Mouse (Mus musculus): ENCODE results near the gene Kndc1.

Kndc1 gene

GRCm38 (mm10) chr7:139950283-139950971 lies 55.9 kb downstream of the Kndc1 start:
- DNase-seq (ENCODE audit: low read depth, low spot score), result peak; percentile 89

- peak; percentile 77 for DNase-seq (ENCODE audit: low read depth, low spot score)
Observed at GRCm38 (mm10) chr7:139951079-139951478, 56.6 kb downstream of the Kndc1 start.

GRCm38 (mm10) chr7:139951991-139952633 lies 57.6 kb downstream of the Kndc1 start:
- peak; percentile 74 for DNase-seq (ENCODE audit: low read depth, low spot score)

GRCm38 (mm10) chr7:139955505-139955904 lies 61.0 kb downstream of the Kndc1 start:
- no peak for DNase-seq (ENCODE audit: low read depth, low spot score)

- no peak for DNase-seq (ENCODE audit: low read depth, low spot score)
Observed at GRCm38 (mm10) chr7:139956658-139957057, 62.2 kb downstream of the Kndc1 start.

- DNase-seq (ENCODE audit: low read depth, low spot score), result no peak
Observed at GRCm38 (mm10) chr7:139957437-139957836, 62.9 kb downstream of the Kndc1 start.

- DNase-seq (ENCODE audit: low read depth, low spot score), result no peak
Observed at GRCm38 (mm10) chr7:139957958-139958357, 63.5 kb downstream of the Kndc1 start.

GRCm38 (mm10) chr7:139961141-139961540 lies 66.6 kb downstream of the Kndc1 start:
- no peak for DNase-seq (ENCODE audit: low read depth, low spot score)

- DNase-seq (ENCODE audit: low read depth, low spot score), result no peak
Observed at GRCm38 (mm10) chr7:139963814-139964213, 69.3 kb downstream of the Kndc1 start.

- no peak for DNase-seq (ENCODE audit: low read depth, low spot score)
Observed at GRCm38 (mm10) chr7:139967175-139967574, 72.7 kb downstream of the Kndc1 start.

GRCm38 (mm10) chr7:139968428-139968827 lies 73.9 kb downstream of the Kndc1 start:
- no peak for DNase-seq (ENCODE audit: low read depth, low spot score)

GRCm38 (mm10) chr7:139969348-139970130 lies 75.0 kb downstream of the Kndc1 start:
- DNase-seq (ENCODE audit: low read depth, low spot score), result peak; percentile 85

GRCm38 (mm10) chr7:139970216-139970919 lies 75.9 kb downstream of the Kndc1 start:
- no peak for DNase-seq (ENCODE audit: low read depth, low spot score)

- no peak for DNase-seq (ENCODE audit: low read depth, low spot score)
Observed at GRCm38 (mm10) chr7:139970979-139971378, 76.5 kb downstream of the Kndc1 start.

GRCm38 (mm10) chr7:139971436-139971835 lies 76.9 kb downstream of the Kndc1 start:
- no peak for DNase-seq (ENCODE audit: low read depth, low spot score)

GRCm38 (mm10) chr7:139972923-139973331 lies 78.4 kb downstream of the Kndc1 start:
- DNase-seq (ENCODE audit: low read depth, low spot score), result peak; percentile 63

GRCm38 (mm10) chr7:139974307-139974706 lies 79.8 kb downstream of the Kndc1 start:
- no peak for DNase-seq (ENCODE audit: low read depth, low spot score)

- DNase-seq (ENCODE audit: low read depth, low spot score), result peak; percentile 38
Observed at GRCm38 (mm10) chr7:139975471-139975870, 81.0 kb downstream of the Kndc1 start.

- peak; percentile 91 for DNase-seq (ENCODE audit: low read depth, low spot score)
Observed at GRCm38 (mm10) chr7:139978278-139978892, 83.9 kb downstream of the Kndc1 start, which contains the start of gene 6430531B16Rik. Gene 6430531B16Rik (minus strand): TSS chr7:139978755.

GRCm38 (mm10) chr7:139979011-139979719 lies 84.7 kb downstream of the Kndc1 start:
- DNase-seq (ENCODE audit: low read depth, low spot score), result no peak

GRCm38 (mm10) chr7:139980778-139981177 lies 86.3 kb downstream of the Kndc1 start:
- no peak for DNase-seq (ENCODE audit: low read depth, low spot score)
